Mouse (Mus musculus): Measurements from ENCODE around the gene Rexo2.
"Not testable (repeated sequence)": the region's sequence is repeated elsewhere in the genome, so short reads cannot be mapped to it uniquely, and the experiment has no call there.

Gene Rexo2

GRCm38 (mm10) chr9:48472441-48473025 is 7.9 kb downstream of the Rexo2 start:
- DNase-seq (ENCODE audit: low spot score in 2 of 2), result no peak

GRCm38 (mm10) chr9:48467471-48467870 is 13.0 kb downstream of the Rexo2 start:
- DNase-seq (ENCODE audit: low spot score in 2 of 2), result not testable (repeated sequence)

- DNase-seq (ENCODE audit: low spot score in 2 of 2), result peak in 1 of 2 experiments; percentile 40
These were observed 13.6 kb downstream of the Rexo2 start for GRCm38 (mm10) chr9:48466804-48467203.

- no peak for DNase-seq (ENCODE audit: low spot score in 2 of 2)
These were observed 14.8 kb downstream of the Rexo2 start for GRCm38 (mm10) chr9:48465671-48466070.

GRCm38 (mm10) chr9:48461545-48461944 is 18.9 kb downstream of the Rexo2 start:
- no peak for DNase-seq (ENCODE audit: low spot score in 2 of 2)

- no peak for DNase-seq (ENCODE audit: low spot score in 2 of 2)
These were observed 19.7 kb downstream of the Rexo2 start for GRCm38 (mm10) chr9:48460720-48461119.

GRCm38 (mm10) chr9:48459391-48459790 is 21.0 kb downstream of the Rexo2 start:
- no peak for DNase-seq (ENCODE audit: low spot score in 2 of 2)

- DNase-seq (ENCODE audit: low spot score in 2 of 2), result no peak
These were observed 21.5 kb downstream of the Rexo2 start for GRCm38 (mm10) chr9:48458879-48459278.

GRCm38 (mm10) chr9:48455961-48456360 is 24.5 kb downstream of the Rexo2 start:
- DNase-seq (ENCODE audit: low spot score in 2 of 2), result no peak

GRCm38 (mm10) chr9:48450066-48450465 is 30.4 kb downstream of the Rexo2 start:
- DNase-seq (ENCODE audit: low spot score in 2 of 2), result no peak

- no peak for DNase-seq (ENCODE audit: low spot score in 2 of 2)
These were observed 32.6 kb downstream of the Rexo2 start for GRCm38 (mm10) chr9:48447783-48448209.

GRCm38 (mm10) chr9:48444821-48445220 is 35.6 kb downstream of the Rexo2 start:
- no peak for DNase-seq (ENCODE audit: low spot score in 2 of 2)

- DNase-seq (ENCODE audit: low spot score in 2 of 2), result no peak
These were observed 36.5 kb downstream of the Rexo2 start for GRCm38 (mm10) chr9:48443873-48444272.

GRCm38 (mm10) chr9:48432449-48432848 is 48.0 kb downstream of the Rexo2 start:
- no peak for DNase-seq (ENCODE audit: low spot score in 2 of 2)

GRCm38 (mm10) chr9:48427176-48427575 is 53.2 kb downstream of the Rexo2 start:
- DNase-seq (ENCODE audit: low spot score in 2 of 2), result no peak

GRCm38 (mm10) chr9:48423256-48423655 is 57.2 kb downstream of the Rexo2 start:
- DNase-seq (ENCODE audit: low spot score in 2 of 2), result no peak

GRCm38 (mm10) chr9:48422382-48422781 is 58.0 kb downstream of the Rexo2 start:
- DNase-seq (ENCODE audit: low spot score in 2 of 2), result no peak

- no peak for DNase-seq (ENCODE audit: low spot score in 2 of 2)
These were observed 58.9 kb downstream of the Rexo2 start for GRCm38 (mm10) chr9:48421561-48421960.

- no peak for DNase-seq (ENCODE audit: low spot score in 2 of 2)
These were observed 59.4 kb downstream of the Rexo2 start for GRCm38 (mm10) chr9:48421029-48421428.

GRCm38 (mm10) chr9:48420437-48420836 is 60.0 kb downstream of the Rexo2 start:
- DNase-seq (ENCODE audit: low spot score in 2 of 2), result no peak

GRCm38 (mm10) chr9:48418829-48419228 is 61.6 kb downstream of the Rexo2 start:
- no peak for DNase-seq (ENCODE audit: low spot score in 2 of 2)
